Mouse (Mus musculus) G1E (cell line): ENCODE results near the gene Klhdc9.

Experiments
- CTCF ChIP-seq: IDR thresholded peaks from 2 replicates; pipeline ENCODE4 v1.5.1; 2012; ENCODE audit warnings: low read depth, low read length, inconsistent platforms, mixed read lengths
- GATA1 ChIP-seq: IDR thresholded peaks from 2 replicates; pipeline ENCODE4 v1.6.1; 2012; ENCODE audit warnings: borderline replicate concordance, low read length, inconsistent platforms, mixed read lengths
- POLR2AphosphoS5 ChIP-seq: IDR thresholded peaks from 2 replicates; pipeline ENCODE4 v1.6.1; 2012; ENCODE audit warnings: low read depth, low read length, inconsistent platforms; ENCODE audit not compliant: insufficient replicate concordance
- TAL1 ChIP-seq: conservative IDR thresholded peaks from 2 replicates; pipeline ENCODE4 v1.6.1; 2012; ENCODE audit warnings: low read depth, low read length, inconsistent platforms, mixed read lengths

GRCm38 (mm10) chr1:171369845-171370556, 9.4 kb upstream of the Klhdc9 start, which contains the start of gene Nectin4:
- TF ChIP-seq CTCF = no peak
- TF ChIP-seq GATA1 = no peak
- no peak for TF ChIP-seq POLR2AphosphoS5
- TF ChIP-seq TAL1 = no peak
